Mouse (Mus musculus) lung, embryonic 16.5 days (tissue): Measurements from ENCODE around the gene 2010111I01Rik. TPM values are rescaled to one million over a fixed set of nuclear protein-coding genes. Genes with fewer than 3 reads are reported as not detected.

ENCODE experiments used
- ATAC-seq: fragments of 200-750 bp; cut with Nextera tagmentation; 2 replicates; pipeline ENCODE4 v1.8.0; 2017; ENCODE audit warnings: low read depth, mild to moderate bottlenecking, moderate library complexity
- H3K27ac ChIP-seq: fragments of 300-500 bp; sonication (generic); 2 replicates; pipeline ENCODE4 v1.5.1; 2014; ENCODE audit warnings: mild to moderate bottlenecking, control low read depth, low read length
- H3K27me3 ChIP-seq: fragments of 300-500 bp; sonication (generic); 2 replicates; pipeline ENCODE4 v1.6.1; 2014; ENCODE audit warnings: low read depth, low read length, mixed read lengths; ENCODE audit not compliant: control insufficient read depth, insufficient read depth
- H3K36me3 ChIP-seq: fragments of 300-500 bp; sonication (generic); 2 replicates; pipeline ENCODE4 v1.6.1; 2014; ENCODE audit warnings: low read length; ENCODE audit not compliant: control insufficient read depth, insufficient read depth
- H3K4me1 ChIP-seq: fragments of 300-500 bp; sonication (generic); replicated peaks from 2 replicates; pipeline ENCODE4 v1.6.1; 2014; ENCODE audit warnings: low read length, mixed read lengths; ENCODE audit not compliant: control insufficient read depth, insufficient read depth
- H3K4me2 ChIP-seq: fragments of 300-500 bp; sonication (generic); 2 replicates; pipeline ENCODE4 v1.6.1; 2014; ENCODE audit warnings: low read depth, low read length, control low read depth
- H3K4me3 ChIP-seq: fragments of 300-500 bp; sonication (generic); 2 replicates; pipeline ENCODE4 v1.5.1; 2014; ENCODE audit warnings: mild to moderate bottlenecking, low read length, control low read depth
- H3K9ac ChIP-seq: fragments of 300-500 bp; sonication (generic); 2 replicates; pipeline ENCODE4 v1.6.1; 2014; ENCODE audit warnings: low read length, control low read depth
- H3K9me3 ChIP-seq: fragments of 300-500 bp; sonication (generic); 2 replicates; pipeline ENCODE4 v1.6.1; 2016; ENCODE audit warnings: low read length; ENCODE audit not compliant: control insufficient read depth
- WGBS: fragments of 180-500 bp; shearing (Covaris S2); extraction: QIAGEN DNeasy Blood & Tissue Kit; methylation state at CpG from one replicate; pipeline ENCODE4 v1.1.7; 2014; 5-methylcytosine and 5-hydroxymethylcytosine counted together
- polyA plus RNA-seq: library from polyadenylated mRNA; unstranded; fragments of >200 nt; fragmentation: Nextera tagmentation; extraction: Ambion mirVana; gene quantifications from 2 replicates; pipeline ENCODE4 v1.2.1, GENCODE M21; 2015

Gene 2010111I01Rik
- polyA plus RNA-seq, 1 experiment from 2014 or later: 129 TPM

DNA sequence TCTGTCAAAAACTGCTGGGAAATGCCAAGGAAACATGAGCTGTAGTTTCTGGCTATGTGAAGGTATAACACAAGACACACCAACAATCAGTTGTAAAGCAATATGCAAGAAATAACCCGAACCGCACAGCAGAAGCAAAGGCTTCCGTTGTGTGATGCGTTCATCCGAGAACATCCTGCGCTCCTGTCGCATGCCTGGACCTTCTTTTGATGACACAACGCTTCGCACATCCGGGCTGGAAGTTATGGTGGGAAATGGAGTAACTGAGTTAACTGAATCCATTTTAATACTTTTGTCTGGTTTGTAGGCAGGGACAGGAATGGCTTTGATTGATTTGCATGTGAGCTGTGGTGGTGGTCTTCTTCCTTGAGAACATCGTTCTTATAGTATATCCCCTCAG, 282.9 kb downstream of the 2010111I01Rik start:
- H3K27me3 ChIP-seq: no peaks in the 10 kb centered on the region

GRCm38 (mm10) chr13:63248318-63248717, 283.6 kb downstream of the 2010111I01Rik start:
- no peak for ATAC-seq
- Histone ChIP-seq H3K9ac (no peak overlapping the region), H3K27ac (no peak overlapping the region), H3K4me1 (peaks cover 74% of the 10 kb centered on the region), H3K4me2 (peak overlapping the region; percentile 11; the same call in 1 of the 2 replicates), H3K27me3 (no peaks in the 10 kb centered on the region), H3K36me3 (no peaks in the 10 kb centered on the region), H3K9me3 (no peaks in the 10 kb centered on the region), H3K4me3 (no peak overlapping the region)
- 69% methylated on average over 10 of the region's 10 CpGs for WGBS

More for the DNA sequence above, 282.9 kb downstream of the 2010111I01Rik start:
- Histone ChIP-seq H3K9me3 (no peaks in the 10 kb centered on the region), H3K4me2 (0 out of 2 replicates have a peak overlapping the region, but pooled peaks have one; percentile 2), H3K36me3 (no peaks in the 10 kb centered on the region), H3K9ac (no peak overlapping the region), H3K4me1 (peaks cover 69% of the 10 kb centered on the region), H3K4me3 (no peak overlapping the region), H3K27ac (no peak overlapping the region)
- WGBS: 81% methylated on average over 11 of the region's 11 CpGs
- ATAC-seq: no peak

- 69% methylated on average over 7 of the region's 7 CpGs for WGBS
- no peaks in the 10 kb centered on the region for H3K27me3 ChIP-seq
- H3K36me3 ChIP-seq: no peaks in the 10 kb centered on the region
- H3K4me3 ChIP-seq: no peak overlapping the region
- peaks cover 79% of the 10 kb centered on the region for H3K4me1 ChIP-seq
- H3K27ac ChIP-seq: peak overlapping the region; percentile 90
- no peak for ATAC-seq
- no peak overlapping the region; the same call in 1 of the 2 replicates for H3K9ac ChIP-seq
- H3K4me2 ChIP-seq: no peak overlapping the region
- no peaks in the 10 kb centered on the region for H3K9me3 ChIP-seq
These were observed 284.5 kb downstream of the 2010111I01Rik start for GRCm38 (mm10) chr13:63249171-63249570.

DNA sequence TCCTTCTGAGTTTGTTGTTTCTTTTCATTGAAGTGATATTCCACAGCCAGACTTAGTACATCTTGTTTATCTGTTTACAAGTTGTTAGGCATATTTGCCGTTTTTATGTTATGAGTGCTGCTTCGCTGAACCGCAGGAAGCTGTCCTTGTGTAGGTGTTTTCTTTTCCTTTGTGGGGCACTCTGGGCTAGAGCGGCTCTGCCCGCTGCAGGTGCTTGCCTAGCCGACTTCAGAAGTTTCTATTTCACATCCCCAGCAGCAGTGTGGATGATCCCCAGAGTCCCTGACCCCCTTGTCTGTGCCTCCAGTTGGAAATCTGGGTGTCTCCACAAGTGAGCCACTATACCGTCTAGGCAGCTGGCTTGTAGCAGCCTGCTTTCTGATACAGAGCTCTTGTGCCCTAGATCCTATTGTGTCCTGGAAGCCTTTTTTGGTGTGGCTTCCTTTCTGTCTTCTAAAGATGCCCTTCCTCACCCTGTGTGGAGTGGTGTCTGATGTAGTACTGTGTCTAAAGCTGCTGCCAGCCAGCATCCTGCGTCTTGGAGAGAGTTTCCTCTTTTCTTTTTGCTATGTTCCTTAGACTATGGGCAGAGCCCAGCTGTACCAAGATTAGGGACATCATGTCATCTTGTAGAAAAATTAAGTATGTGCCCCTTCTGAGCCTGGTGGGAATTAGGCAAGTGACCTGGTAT, 285.2 kb downstream of the 2010111I01Rik start:
- Histone ChIP-seq H3K4me3 (no peak overlapping the region), H3K9me3 (no peaks in the 10 kb centered on the region), H3K27ac (peak overlapping the region; percentile 90), H3K36me3 (no peaks in the 10 kb centered on the region), H3K27me3 (no peaks in the 10 kb centered on the region), H3K9ac (peak overlapping the region; percentile 21), H3K4me1 (peaks cover 78% of the 10 kb centered on the region), H3K4me2 (peak overlapping the region; percentile 12; the same call in 1 of the 2 replicates)
- WGBS: 63% methylated on average over 8 of the region's 8 CpGs
- ATAC-seq: no peak

GRCm38 (mm10) chr13:63250441-63250980, 285.8 kb downstream of the 2010111I01Rik start:
- no peak overlapping the region for H3K9ac ChIP-seq
- H3K9me3 ChIP-seq: no peaks in the 10 kb centered on the region
- peaks cover 79% of the 10 kb centered on the region for H3K4me1 ChIP-seq
- H3K27me3 ChIP-seq: no peaks in the 10 kb centered on the region
- H3K27ac ChIP-seq: peak overlapping the region; percentile 90; the same call in 1 of the 2 replicates
- H3K36me3 ChIP-seq: no peaks in the 10 kb centered on the region
- H3K4me3 ChIP-seq: no peak overlapping the region
- no peak for ATAC-seq
- WGBS: 79% methylated on average over 8 of the region's 8 CpGs
- H3K4me2 ChIP-seq: no peak overlapping the region

GRCm38 (mm10) chr13:63251118-63251889, 286.6 kb downstream of the 2010111I01Rik start:
- peak overlapping the region; percentile 49 for H3K9ac ChIP-seq
- peak overlapping the region; percentile 17; the same call in 1 of the 2 replicates for H3K4me3 ChIP-seq
- peaks cover 78% of the 10 kb centered on the region for H3K4me1 ChIP-seq
- peak; percentile 65 for ATAC-seq
- H3K4me2 ChIP-seq: peak overlapping the region; percentile 33
- H3K36me3 ChIP-seq: no peaks in the 10 kb centered on the region
- H3K27me3 ChIP-seq: no peaks in the 10 kb centered on the region
- peak overlapping the region; percentile 90 for H3K27ac ChIP-seq
- H3K9me3 ChIP-seq: no peaks in the 10 kb centered on the region
- WGBS: 40% methylated on average over 12 of the region's 12 CpGs

DNA sequence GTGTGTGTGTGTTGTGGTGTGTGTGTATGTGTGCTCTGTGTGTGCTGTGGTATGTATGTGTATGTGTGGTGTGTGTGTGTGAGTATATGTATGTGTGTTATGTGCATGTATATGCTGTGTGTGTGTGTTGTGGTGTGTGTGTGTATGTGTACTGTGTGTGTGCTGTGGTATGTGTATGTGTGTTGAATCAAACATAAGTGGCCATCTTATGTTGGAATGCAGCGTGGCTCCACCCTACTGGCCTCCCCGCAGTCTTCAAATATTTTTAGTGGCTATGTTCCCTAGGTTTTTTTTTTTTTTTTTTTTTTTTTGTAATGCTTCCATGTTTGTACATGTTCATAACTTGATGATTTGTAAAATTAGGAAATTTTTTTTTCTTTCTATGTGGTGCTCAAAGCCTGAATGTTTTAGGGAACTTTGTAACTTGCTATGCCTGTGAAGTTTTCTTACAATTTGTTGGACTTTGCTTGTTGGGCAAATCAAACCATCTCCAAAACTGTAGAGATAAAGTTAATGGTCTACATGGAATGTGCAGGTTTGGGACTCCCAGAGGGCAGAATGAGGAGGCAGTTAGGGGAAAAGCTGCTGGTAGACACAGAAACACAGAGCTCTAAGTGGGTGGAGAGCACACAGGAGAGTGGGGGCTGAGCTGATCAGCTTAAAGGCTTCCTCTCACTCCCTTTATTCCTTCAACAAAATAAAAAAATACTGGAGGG, 287.8 kb downstream of the 2010111I01Rik start:
- 38% methylated on average over 2 of the region's 2 CpGs for WGBS
- ATAC-seq: peak; percentile 39; the same call in 1 of the 2 replicates
- H3K4me1 ChIP-seq: peaks cover 68% of the 10 kb centered on the region

DNA sequence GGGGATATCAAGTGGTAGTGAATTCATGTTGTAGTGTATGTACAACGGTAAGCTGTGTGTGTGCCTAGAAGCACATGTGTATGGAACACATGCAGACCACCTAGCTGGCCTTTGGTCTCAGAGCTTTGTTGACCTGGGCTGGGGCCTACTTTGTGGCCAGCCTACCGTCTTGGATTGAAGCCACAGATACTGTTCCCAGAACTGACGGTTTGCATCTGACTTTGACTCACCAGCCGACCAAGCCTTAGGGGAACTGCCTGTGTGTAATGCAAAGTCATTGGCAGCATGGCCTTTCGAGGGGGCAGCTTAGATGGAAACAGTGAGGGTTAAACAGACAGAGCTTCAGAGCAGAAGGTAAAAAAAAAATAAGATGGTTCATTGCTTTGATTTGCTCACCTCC, 288.5 kb downstream of the 2010111I01Rik start:
- Histone ChIP-seq H3K27me3 (no peaks in the 10 kb centered on the region), H3K4me1 (peaks cover 72% of the 10 kb centered on the region), H3K9ac (no peak overlapping the region; the same call in 1 of the 2 replicates), H3K4me2 (peak overlapping the region; percentile 4; the same call in 1 of the 2 replicates), H3K4me3 (no peak overlapping the region), H3K36me3 (peaks cover 6% of the 10 kb centered on the region), H3K9me3 (no peaks in the 10 kb centered on the region), H3K27ac (peak overlapping the region; percentile 68)
- ATAC-seq: no peak
- 46% methylated on average over 5 of the region's 5 CpGs for WGBS

More for the DNA sequence above, 287.8 kb downstream of the 2010111I01Rik start:
- Histone ChIP-seq H3K27me3 (no peaks in the 10 kb centered on the region), H3K36me3 (peaks cover 5% of the 10 kb centered on the region), H3K9ac (peak overlapping the region; percentile 44), H3K27ac (peak overlapping the region; percentile 90), H3K4me3 (no peak overlapping the region), H3K4me2 (peak overlapping the region; percentile 33), H3K9me3 (no peaks in the 10 kb centered on the region)
